Mouse (Mus musculus) bone marrow macrophage, adult 2 months (primary cell): ENCODE results near the gene Palld.

Experiments used
- CTCF ChIP-seq: IDR thresholded peaks from 2 replicates; pipeline ENCODE4 v1.5.1; 2012; ENCODE audit warnings: low read depth, mild to moderate bottlenecking, low read length, moderate library complexity
- POLR2A ChIP-seq: IDR thresholded peaks from 2 replicates; pipeline ENCODE4 v1.6.1; 2012; ENCODE audit warnings: mild to moderate bottlenecking, low read depth, low read length, borderline replicate concordance

- TF ChIP-seq POLR2A, result no peak
- peak; percentile 100 for TF ChIP-seq CTCF
Observed at GRCm38 (mm10) chr8:61539828-61540500, 362.5 kb downstream of the Palld start.
